Mouse (Mus musculus) limb, embryonic 10.5 days (tissue): ENCODE data around the gene Pitpna. TPM values are rescaled to one million over a fixed set of nuclear protein-coding genes. Genes with fewer than 3 reads are reported as not detected.

ENCODE experiments used
- DNase-seq: peaks from one replicate; pipeline ENCODE4 v3.0.0-alpha.2; 2017; ENCODE audit warnings: low spot score
- H3K27ac ChIP-seq: fragments of 300-500 bp; sonication (generic); 2 replicates; pipeline ENCODE4 v1.5.1; 2016; ENCODE audit warnings: mild to moderate bottlenecking
- H3K27me3 ChIP-seq: fragments of 300-500 bp; sonication (generic); 2 replicates; pipeline ENCODE4 v1.6.1; 2016; ENCODE audit warnings: low read depth, mild to moderate bottlenecking; ENCODE audit not compliant: poor library complexity, severe bottlenecking
- H3K36me3 ChIP-seq: fragments of 300-500 bp; sonication (generic); 2 replicates; pipeline ENCODE4 v1.6.1; 2016; ENCODE audit warnings: mild to moderate bottlenecking, moderate library complexity
- H3K4me1 ChIP-seq: fragments of 300-500 bp; sonication (generic); 2 replicates; pipeline ENCODE4 v1.6.1; 2016
- H3K4me3 ChIP-seq: fragments of 300-500 bp; sonication (generic); 2 replicates; pipeline ENCODE4 v1.5.1; 2016; ENCODE audit warnings: mild to moderate bottlenecking, moderate library complexity
- H3K9me3 ChIP-seq: fragments of 300-500 bp; sonication (generic); replicated peaks from 2 replicates; pipeline ENCODE4 v1.6.1; 2016; ENCODE audit warnings: mild to moderate bottlenecking
- WGBS: fragments of 180-500 bp; shearing (Covaris S2); methylation state at CpG from one replicate; pipeline ENCODE4 v1.1.7; 2016; 5-methylcytosine and 5-hydroxymethylcytosine counted together
- polyA plus RNA-seq: library from polyadenylated mRNA; unstranded; fragments of >200 nt; fragmentation: Nextera tagmentation; extraction: Ambion mirVana; gene quantifications from 2 replicates; pipeline ENCODE4 v1.2.1, GENCODE M21; 2016

Gene Pitpna
- polyA plus RNA-seq, 1 experiment from 2014 or later, result 68.8 TPM

DNA sequence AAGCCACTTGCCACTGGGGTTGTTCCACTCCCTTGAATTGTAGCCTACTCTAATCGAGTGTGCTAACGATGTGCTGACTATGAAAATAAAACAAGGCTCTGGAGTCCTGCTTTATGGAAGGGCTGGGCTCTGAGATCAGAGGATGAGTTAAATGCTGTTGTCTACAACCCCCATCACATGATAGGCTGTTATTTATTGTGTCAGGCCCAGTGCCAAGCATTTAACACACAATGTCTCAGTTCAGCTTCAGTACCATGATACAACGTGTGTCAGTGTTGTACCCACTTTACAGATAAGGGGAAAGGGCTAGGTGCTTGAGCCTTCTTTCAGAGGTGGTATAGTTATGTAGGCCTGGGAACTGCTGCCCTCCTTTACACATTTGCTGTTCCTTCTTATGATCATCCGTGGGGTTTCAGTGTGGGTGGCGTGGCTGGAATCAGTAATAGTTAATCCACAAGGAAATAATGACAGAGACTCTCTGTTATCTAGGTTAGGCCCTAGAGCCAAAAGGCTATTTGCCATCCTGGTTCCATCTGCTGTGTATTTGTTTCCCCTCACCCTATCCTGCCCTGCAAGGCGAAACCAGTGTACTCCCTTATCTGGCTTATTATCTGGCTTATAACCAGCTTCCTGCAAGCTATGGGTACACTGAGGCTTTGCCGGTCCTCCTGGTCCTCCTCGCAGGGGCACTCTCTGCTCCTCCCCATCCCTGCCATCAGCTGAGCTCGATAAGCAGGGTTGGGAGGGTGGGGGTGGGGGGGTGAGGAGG lies 20.4 kb upstream of the Pitpna start:
- no peak for DNase-seq
- no peaks in the 10 kb centered on the region for H3K27me3 ChIP-seq
- no peak overlapping the region for H3K27ac ChIP-seq
- H3K9me3 ChIP-seq, result no peaks in the 10 kb centered on the region
- 72% methylated on average over 9 of the region's 9 CpGs for WGBS
- H3K4me1 ChIP-seq, result peaks cover 23% of the 10 kb centered on the region
- H3K36me3 ChIP-seq, result peaks cover 15% of the 10 kb centered on the region; the same call in 1 of the 2 replicates
- no peak overlapping the region for H3K4me3 ChIP-seq

DNA sequence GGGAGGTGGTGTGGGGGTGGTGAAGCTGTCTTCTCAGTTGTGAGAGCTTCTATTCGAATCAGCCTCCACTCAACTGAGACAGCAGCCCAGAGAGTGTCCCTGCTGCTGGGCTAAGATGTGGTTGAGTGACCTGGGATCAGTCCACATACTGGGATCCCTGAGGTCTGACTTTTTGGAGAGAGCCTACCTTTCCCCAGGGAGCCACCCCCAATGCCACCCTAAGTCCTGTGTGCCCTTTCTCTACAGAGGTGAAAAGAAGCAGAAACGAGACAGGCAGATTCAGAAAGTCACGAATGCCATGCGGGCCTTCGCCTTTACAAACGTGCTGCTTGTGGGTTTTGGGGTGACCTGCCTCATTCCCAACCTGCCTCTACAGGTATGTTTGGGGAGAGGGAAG lies 19.8 kb upstream of the Pitpna start:
- Histone ChIP-seq H3K27me3 (no peaks in the 10 kb centered on the region), H3K36me3 (peaks cover 10% of the 10 kb centered on the region; the same call in 1 of the 2 replicates), H3K27ac (no peak overlapping the region), H3K4me3 (no peak overlapping the region), H3K9me3 (no peaks in the 10 kb centered on the region), H3K4me1 (peaks cover 29% of the 10 kb centered on the region)
- WGBS, result 90% methylated on average over 6 of the region's 6 CpGs
- no peak for DNase-seq

GRCm38 (mm10) chr11:75568962-75569361 lies 18.9 kb upstream of the Pitpna start:
- Histone ChIP-seq H3K27ac (no peak overlapping the region), H3K27me3 (no peaks in the 10 kb centered on the region), H3K9me3 (no peaks in the 10 kb centered on the region), H3K4me3 (no peak overlapping the region), H3K36me3 (peaks cover 3% of the 10 kb centered on the region; the same call in 1 of the 2 replicates), H3K4me1 (peaks cover 31% of the 10 kb centered on the region)
- no peak for DNase-seq
- 93% methylated on average over 12 of the region's 12 CpGs for WGBS

DNA sequence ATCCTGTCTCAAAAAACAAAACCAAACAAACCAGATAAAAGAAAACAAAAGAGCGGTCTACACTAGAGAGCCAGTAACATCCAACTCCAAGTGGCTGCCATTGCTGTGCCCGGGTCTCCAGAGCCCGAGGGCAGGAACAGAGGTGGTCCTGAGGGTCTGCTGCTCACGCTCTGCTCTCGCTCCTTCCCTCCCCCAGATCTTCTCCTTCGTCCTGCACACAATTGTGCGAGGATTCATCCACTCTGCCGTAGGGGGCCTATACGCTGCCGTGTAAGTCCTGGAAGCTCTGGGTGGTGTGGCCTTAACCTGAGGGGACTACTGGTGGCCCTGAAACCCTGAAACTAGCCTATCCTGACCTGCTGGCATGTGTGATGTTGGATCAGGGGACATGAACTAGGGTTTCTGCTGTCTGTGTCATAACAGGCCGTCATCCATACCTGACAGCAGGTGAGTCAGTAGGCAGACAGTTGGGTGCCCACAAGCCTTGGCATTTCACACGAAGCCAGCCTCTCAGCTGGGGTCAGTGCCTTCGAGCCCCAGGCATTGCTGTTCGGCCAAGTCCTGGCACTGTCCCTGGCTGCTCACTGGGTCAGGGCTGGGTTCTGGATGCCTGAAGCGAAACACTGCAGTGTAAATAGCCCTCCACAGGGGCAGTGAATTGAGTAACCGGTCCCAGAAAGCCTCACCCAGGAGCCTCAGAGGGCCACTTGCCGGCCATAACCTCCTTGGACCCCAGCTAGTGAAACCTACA lies 17.3 kb upstream of the Pitpna start:
- Histone ChIP-seq H3K4me3 (no peak overlapping the region), H3K9me3 (no peaks in the 10 kb centered on the region), H3K36me3 (peaks cover 3% of the 10 kb centered on the region; the same call in 1 of the 2 replicates), H3K27ac (0 out of 2 replicates have a peak overlapping the region, but pooled peaks have one; percentile 19), H3K27me3 (no peaks in the 10 kb centered on the region), H3K4me1 (peaks cover 29% of the 10 kb centered on the region)
- DNase-seq, result no peak
- WGBS, result 90% methylated on average over 17 of the region's 17 CpGs

DNA sequence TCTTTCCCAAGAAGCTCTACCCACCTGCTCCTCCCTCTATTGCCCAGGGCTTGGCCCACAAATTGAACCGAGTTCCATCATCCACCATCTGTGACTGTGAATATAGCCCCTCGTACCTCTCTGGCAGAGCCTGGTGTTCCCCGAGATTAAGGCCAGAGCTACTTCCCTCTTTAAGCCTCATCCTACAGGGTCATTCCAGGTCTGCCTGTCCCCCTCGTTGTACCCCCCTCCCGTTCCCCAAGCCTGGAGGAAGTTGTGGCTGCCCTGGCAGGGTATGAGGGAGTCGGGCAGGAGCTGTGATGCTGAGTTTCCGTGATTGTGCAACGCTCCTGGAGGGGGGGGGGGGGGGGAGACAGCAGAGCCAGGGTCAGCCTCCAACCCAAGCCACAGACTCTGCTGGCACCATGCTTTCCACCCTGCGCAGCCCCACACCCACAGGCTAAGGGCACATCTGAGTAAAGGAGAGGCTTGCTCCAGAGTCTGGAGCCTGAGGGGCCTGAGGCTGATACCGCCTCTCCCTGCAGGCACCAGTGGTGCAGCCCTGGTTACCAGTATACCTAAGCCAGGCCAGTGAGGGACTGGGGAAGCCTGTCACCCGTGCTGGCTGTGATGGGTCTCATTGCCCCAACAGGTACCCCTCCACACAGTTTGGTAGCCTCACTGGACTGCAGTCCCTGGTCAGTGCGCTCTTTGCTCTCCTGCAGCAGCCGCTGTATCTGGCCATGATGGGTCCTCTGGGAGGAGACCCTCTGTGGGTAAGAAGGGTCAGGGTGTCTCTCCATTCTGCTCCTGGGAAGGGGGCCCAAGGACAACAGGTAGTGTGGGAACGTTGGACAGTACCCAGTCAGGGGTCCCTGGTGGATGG lies 16.5 kb upstream of the Pitpna start:
- Histone ChIP-seq H3K9me3 (no peaks in the 10 kb centered on the region), H3K27me3 (no peaks in the 10 kb centered on the region), H3K36me3 (no peaks in the 10 kb centered on the region; the same call in 1 of the 2 replicates), H3K4me3 (no peak overlapping the region), H3K27ac (peak overlapping the region; percentile 87; the same call in 1 of the 2 replicates), H3K4me1 (peaks cover 23% of the 10 kb centered on the region)
- 72% methylated on average over 13 of the region's 14 CpGs for WGBS
- DNase-seq, result no peak

DNA sequence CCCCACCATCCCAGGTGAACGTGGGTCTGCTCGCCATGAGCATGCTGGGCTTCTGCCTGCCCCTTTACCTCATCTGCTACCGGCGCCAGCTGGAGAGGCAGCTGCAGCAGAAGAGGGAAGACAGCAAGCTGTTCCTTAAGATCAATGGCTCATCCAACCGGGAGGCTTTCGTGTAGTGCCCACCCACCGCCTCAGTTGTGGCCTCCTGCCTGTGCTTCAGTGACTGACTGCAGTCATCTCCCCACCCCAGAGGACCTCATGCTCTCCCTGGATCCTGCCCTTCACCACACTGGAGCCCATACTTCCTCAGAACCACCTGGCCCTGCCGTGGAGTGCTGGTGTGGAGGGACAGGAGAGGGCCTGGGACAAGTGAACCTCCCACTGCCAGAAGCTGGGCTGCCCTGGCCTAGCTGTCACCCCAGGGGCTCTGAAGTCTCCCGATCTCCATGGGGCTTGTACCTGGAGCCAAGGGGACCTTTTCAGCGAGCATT lies 15.6 kb upstream of the Pitpna start:
- H3K27ac ChIP-seq, result peak overlapping the region; percentile 87

DNA sequence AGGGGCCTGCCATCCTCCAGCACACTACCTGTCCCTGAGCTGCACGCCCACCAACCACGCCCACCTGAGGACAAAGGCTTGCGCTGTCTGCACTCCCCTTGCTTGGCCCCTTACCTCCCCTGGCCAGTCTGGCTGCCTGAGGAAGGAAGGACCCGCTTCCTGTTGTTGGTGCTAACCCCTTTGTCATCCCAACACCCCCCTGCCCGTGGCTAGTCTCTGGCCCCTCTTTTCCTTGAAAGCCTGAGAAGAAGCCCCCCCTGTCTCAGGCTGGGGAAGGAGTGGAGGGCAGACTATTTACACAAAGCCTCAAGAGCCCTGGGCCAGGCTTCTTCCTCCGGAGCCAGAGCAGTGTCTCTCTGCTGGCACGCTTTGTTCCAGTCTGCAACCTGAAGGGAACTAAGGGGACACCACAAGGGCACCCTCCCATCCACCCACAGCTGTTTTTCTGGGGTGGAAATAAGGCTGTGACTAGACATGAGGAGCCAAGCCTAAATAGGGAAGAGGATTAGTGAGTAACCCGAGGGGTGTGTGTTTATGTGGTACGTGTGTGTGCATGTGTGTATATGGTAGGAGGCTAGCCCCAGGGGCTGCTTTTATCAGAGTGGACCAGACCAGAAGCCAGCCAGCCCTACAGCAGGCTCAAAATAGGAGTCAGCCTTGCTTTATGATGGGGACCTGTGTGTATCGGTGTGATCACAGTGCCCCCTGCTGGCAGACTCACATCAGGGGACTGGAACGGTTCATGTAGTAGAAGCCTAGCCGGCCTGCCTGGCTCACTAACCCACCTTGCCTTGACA lies 14.8 kb upstream of the Pitpna start:
- H3K9me3 ChIP-seq, result no peaks in the 10 kb centered on the region
- peaks cover 29% of the 10 kb centered on the region for H3K4me1 ChIP-seq
- WGBS, result 18% methylated on average over 12 of the region's 12 CpGs
- DNase-seq, result peak; percentile 98
- H3K27me3 ChIP-seq, result no peaks in the 10 kb centered on the region
- H3K4me3 ChIP-seq, result peak overlapping the region; percentile 16
- no peaks in the 10 kb centered on the region; the same call in 1 of the 2 replicates for H3K36me3 ChIP-seq
- peak overlapping the region; percentile 87 for H3K27ac ChIP-seq

More for the DNA sequence above, 15.6 kb upstream of the Pitpna start:
- 15% methylated on average over 10 of the region's 10 CpGs for WGBS
- Histone ChIP-seq H3K4me1 (peaks cover 26% of the 10 kb centered on the region), H3K36me3 (no peaks in the 10 kb centered on the region; the same call in 1 of the 2 replicates), H3K9me3 (no peaks in the 10 kb centered on the region), H3K27me3 (no peaks in the 10 kb centered on the region), H3K4me3 (peak overlapping the region; percentile 16; the same call in 1 of the 2 replicates)
- DNase-seq, result peak; percentile 45

- 81% methylated on average over 5 of the region's 5 CpGs for WGBS
Measured at GRCm38 (mm10) chr11:75574378-75575123, 13.3 kb upstream of the Pitpna start.

DNA sequence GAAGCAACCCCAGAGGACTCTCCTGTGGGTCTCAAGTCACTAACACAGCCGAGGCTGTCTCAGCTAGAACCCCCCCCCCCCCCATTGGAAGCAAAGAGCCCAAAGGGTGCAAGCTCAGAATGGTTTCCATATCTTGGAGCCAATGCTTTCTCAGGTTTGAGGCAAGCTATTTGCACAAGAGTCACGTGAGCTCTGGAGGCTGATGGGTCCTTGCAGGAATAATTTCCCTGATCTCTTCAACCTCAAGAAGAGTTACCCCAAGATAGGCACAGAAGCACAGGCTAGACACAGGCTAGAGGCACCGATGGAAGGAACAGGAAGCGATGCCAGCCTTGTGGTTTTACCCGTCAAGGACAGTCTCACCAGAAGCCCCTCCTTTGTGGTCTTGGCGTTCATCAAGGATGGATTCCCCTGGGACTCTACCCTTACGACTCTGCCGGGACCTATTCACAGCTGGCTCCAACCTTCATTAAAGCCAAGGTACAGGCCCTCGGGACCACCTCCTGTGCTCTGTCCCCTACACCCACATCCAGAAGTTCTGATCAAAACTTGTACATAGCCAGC lies 12.3 kb upstream of the Pitpna start:
- peaks cover 36% of the 10 kb centered on the region for H3K4me1 ChIP-seq
- H3K27ac ChIP-seq, result no peak overlapping the region
- 82% methylated on average over 9 of the region's 9 CpGs for WGBS

More at GRCm38 (mm10) chr11:75574378-75575123, 13.3 kb upstream of the Pitpna start:
- H3K27me3 ChIP-seq, result no peaks in the 10 kb centered on the region
- H3K36me3 ChIP-seq, result no peaks in the 10 kb centered on the region
- H3K9me3 ChIP-seq, result no peaks in the 10 kb centered on the region
- no peak for DNase-seq
- no peak overlapping the region for H3K27ac ChIP-seq
- H3K4me1 ChIP-seq, result peaks cover 36% of the 10 kb centered on the region
- H3K4me3 ChIP-seq, result no peak overlapping the region

DNA sequence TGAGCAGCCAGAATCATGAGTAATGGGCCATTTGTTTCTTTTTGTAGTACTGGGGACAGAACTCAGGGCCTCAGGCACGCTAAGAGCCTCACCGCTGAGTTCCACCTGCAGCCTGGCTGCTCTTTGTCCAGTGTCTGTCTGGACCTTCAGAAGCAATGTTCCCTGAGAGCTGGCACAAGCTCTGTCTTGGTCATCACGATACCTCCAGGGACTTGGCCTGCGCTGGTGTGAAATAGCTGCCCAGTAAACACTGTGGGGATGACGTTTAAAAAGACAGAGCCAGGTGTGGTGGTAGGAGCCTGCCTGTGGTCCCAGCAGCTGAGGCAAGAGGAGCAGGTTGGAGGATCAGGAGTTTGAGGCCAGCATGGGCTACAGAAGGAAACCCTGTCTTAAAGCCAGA lies 9.3 kb upstream of the Pitpna start:
- Histone ChIP-seq H3K4me3 (no peak overlapping the region), H3K4me1 (peaks cover 13% of the 10 kb centered on the region), H3K9me3 (no peaks in the 10 kb centered on the region), H3K36me3 (no peaks in the 10 kb centered on the region), H3K27me3 (no peaks in the 10 kb centered on the region), H3K27ac (no peak overlapping the region)
- 77% methylated on average over 5 of the region's 5 CpGs for WGBS
- no peak for DNase-seq

More for the DNA sequence above, 12.3 kb upstream of the Pitpna start:
- no peak overlapping the region for H3K4me3 ChIP-seq
- no peak for DNase-seq
- no peaks in the 10 kb centered on the region for H3K9me3 ChIP-seq
- H3K27me3 ChIP-seq, result no peaks in the 10 kb centered on the region
- H3K36me3 ChIP-seq, result no peaks in the 10 kb centered on the region
